Comparison of ENCODE assay signal across 10 mouse cellular contexts in the genomic region with DNA sequence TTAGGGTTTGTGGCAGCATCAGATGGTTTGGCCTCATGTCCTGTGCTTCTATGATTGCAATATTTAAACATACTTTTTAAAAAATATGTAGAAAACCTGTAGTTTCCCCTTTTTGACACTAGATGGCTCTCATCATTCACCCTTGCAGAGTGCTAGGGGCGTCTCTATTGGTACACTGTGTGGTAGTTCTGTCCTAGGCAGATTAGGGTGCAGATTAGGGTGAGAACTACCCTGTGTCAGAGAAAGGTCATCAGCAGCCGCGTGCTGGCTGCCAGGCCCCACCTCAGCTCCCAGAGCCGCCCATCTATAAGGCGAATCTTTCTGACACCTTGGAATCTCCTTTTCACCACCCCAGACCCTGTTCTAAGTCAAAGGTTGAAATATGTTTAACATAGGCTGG. TPM values are rescaled to one million over a fixed set of nuclear protein-coding genes. Genes with fewer than 3 reads are reported as not detected.
A peak's percentile ranks its signal among the peaks of the same experiment; 100 is the strongest.
DNase-seq lines count a peak whose midpoint lies in the region; ATAC-seq and TF ChIP-seq lines count a peak whose summit lies in the region.
"Had no signal": no experiment of that assay in that cellular context is flagged by ENCODE, and none has a peak within 500 bp of the region (broad histone marks: within the 10 kb centered on the region; RNA-seq: fewer than 3 reads in every experiment).

No protein-coding gene starts in this region.

- TF ChIP-seq CTCF in left cerebral cortex, adult 2 months (IDR thresholded peaks at IDR 0.05): peak; percentile 62
- TF ChIP-seq CTCF in G1E (IDR thresholded peaks at IDR 0.05; ENCODE audit: low read depth, low read length): no peak

- H3K27me3 ChIP-seq in G1E (ENCODE audit: insufficient read depth, low read length): no peaks in the 10 kb centered on the region

- peaks cover 53% of the 10 kb centered on the region for H3K36me3 ChIP-seq in G1E (replicated peaks)

- no peak for DNase-seq in left cerebral cortex, adult 2 months (ENCODE audit: extremely low spot score in 1 of 2, low spot score in 2 of 2)
- DNase-seq in left cerebral cortex, adult 8-10 months (ENCODE audit: low spot score in 2 of 2): no peak
- DNase-seq in G1E (ENCODE audit: low spot score): peak; percentile 23
- peak; percentile 80 for DNase-seq in induced T-regulatory cell, adult 2 months (ENCODE audit: low read depth)
- no peak for DNase-seq in layer of hippocampus, adult 9-11 months
- DNase-seq in frontal cortex, postnatal 25 days (ENCODE audit: low spot score in 2 of 2): no peak
- DNase-seq in cerebellum, adult 9-11 months: no peak
- DNase-seq: thymus, adult 2 months had no signal

- no peaks in the 10 kb centered on the region for H3K9me3 ChIP-seq in G1E (replicated peaks)

- peaks cover 12% of the 10 kb centered on the region for H3K4me1 ChIP-seq in G1E (ENCODE audit: insufficient read depth, low read depth, low read length)

- H3K27ac ChIP-seq in left cerebral cortex, adult 2 months: no peak overlapping the region

- ATAC-seq in G1E (ENCODE audit: extremely low read depth, insufficient number of reproducible peaks, low FRiP score, poor library complexity, severe bottlenecking): peak; percentile 45; the same call in 1 of the 2 replicates
- ATAC-seq in monocyte, adult 5-6 weeks (replicated peaks; ENCODE audit: insufficient number of reproducible peaks, low FRiP score, low TSS enrichment, poor library complexity, severe bottlenecking): peak; percentile 68; the same call in 1 of the 2 replicates

- no peak overlapping the region for H3K4me3 ChIP-seq in left cerebral cortex, adult 2 months
- H3K4me3 ChIP-seq in G1E (ENCODE audit: low read depth, low read length): no peak overlapping the region

- intact Hi-C loops in left cerebral cortex, adult 2 months (cut with DNase I): no loop called here

RNA-seq across cellular contexts. Expression of a gene that starts 9.6 kb away (rescaled TPM):
- total RNA-seq in left cerebral cortex, adult 2 months (2021): 1 to 10 TPM; 3.7 to 3.9 TPM
- 1 to 10 TPM; 4.6 to 6.3 (median 5.7) TPM for total RNA-seq in left cerebral cortex, adult 8-10 months (2022)
- total RNA-seq in G1E (2014; fragmentation: Nextera tagmentation) (69.6 and 73.4 TPM in 2 replicates), G1E (2017) (23.9 and 36.4 TPM in 2 replicates)
- polyA plus RNA-seq in G1E (2012): 73.1 and 75.4 TPM in 2 replicates
- total RNA-seq in monocyte, adult 5-6 weeks (2017): 49.5 to 82.1 TPM (median 73.1 TPM) in 3 replicates

RNA-seq across cellular contexts. Expression of a gene that starts 19.5 kb away (rescaled TPM):
- total RNA-seq in left cerebral cortex, adult 2 months (2021): 10 to 100 TPM; 19.4 to 19.5 TPM
- total RNA-seq in left cerebral cortex, adult 8-10 months (2022): 10 to 100 TPM; 20.2 to 21.6 (median 21.0) TPM
- total RNA-seq in G1E (2014; fragmentation: Nextera tagmentation) (6.3 and 6.7 TPM in 2 replicates), G1E (2017) (13.5 and 14.1 TPM in 2 replicates)
- polyA plus RNA-seq in G1E (2012): 12.7 and 13.3 TPM in 2 replicates
- total RNA-seq in monocyte, adult 5-6 weeks (2017): 3.2 to 10.6 TPM (median 7.6 TPM) in 3 replicates

RNA-seq across cellular contexts. Expression of a gene that starts 22.8 kb away (rescaled TPM):
- not detected for total RNA-seq in left cerebral cortex, adult 2 months (2021)
- not detected for total RNA-seq in left cerebral cortex, adult 8-10 months (2022)
- total RNA-seq in G1E (2014; fragmentation: Nextera tagmentation) (not detected in 2 replicates), G1E (2017) (0.29 TPM in 1 of 2 replicates, not detected in the other)
- not detected in 2 replicates for polyA plus RNA-seq in G1E (2012)
- not detected in 3 replicates for total RNA-seq in monocyte, adult 5-6 weeks (2017)
- total RNA-seq: layer of hippocampus, adult 18-20 months had no signal

RNA-seq across cellular contexts. Expression of a gene that starts 34.3 kb away (rescaled TPM):
- 10 to 100 TPM; 16.2 to 17.5 TPM for total RNA-seq in left cerebral cortex, adult 2 months (2021)
- 10 to 100 TPM; 18.7 to 25.9 (median 22.0) TPM for total RNA-seq in left cerebral cortex, adult 8-10 months (2022)
- total RNA-seq in G1E (2014; fragmentation: Nextera tagmentation) (25.2 and 29.3 TPM in 2 replicates), G1E (2017) (8.1 and 8.8 TPM in 2 replicates)
- 1.4 and 2.1 TPM in 2 replicates for polyA plus RNA-seq in G1E (2012)
- 36.8 to 48.1 TPM (median 46.4 TPM) in 3 replicates for total RNA-seq in monocyte, adult 5-6 weeks (2017)

Comparison
In these comparisons a context has a peak if more than half of its experiments do, and no peak if none do; other contexts are left out.
1. DNase-seq: peak in G1E (single experiment) and induced T-regulatory cell, adult 2 months (single experiment); none in left cerebral cortex, adult 2 months (0 of 2), left cerebral cortex, adult 8-10 months (0 of 2), layer of hippocampus, adult 9-11 months (single experiment), frontal cortex, postnatal 25 days (0 of 2) and cerebellum, adult 9-11 months (single experiment).